Mouse (Mus musculus): ENCODE results near the gene Olfr303. TPM values are rescaled to one million over a fixed set of nuclear protein-coding genes. Genes with fewer than 3 reads are reported as not detected.

The Olfr303 gene
- polyA plus RNA-seq, 1 experiment from 2014 or later, result not detected

Other genes starting within 250 kb of the Olfr303 start
- gene Vmn2r75, start 226.0 kb downstream of the Olfr303 start, polyA plus RNA-seq (2015; fragmentation: Nextera tagmentation; extraction: Ambion mirVana), result not detected in 2 replicates
- gene Vmn2r76, start 151.5 kb downstream of the Olfr303 start, polyA plus RNA-seq (2015; fragmentation: Nextera tagmentation; extraction: Ambion mirVana), result not detected in 2 replicates
- not detected in 2 replicates for gene Olfr310, start 120.6 kb downstream of the Olfr303 start, polyA plus RNA-seq (2015; fragmentation: Nextera tagmentation; extraction: Ambion mirVana)
- gene Olfr309, start 84.1 kb downstream of the Olfr303 start, polyA plus RNA-seq (2015; fragmentation: Nextera tagmentation; extraction: Ambion mirVana), result not detected in 2 replicates
- gene Olfr308, start 72.2 kb downstream of the Olfr303 start, polyA plus RNA-seq (2015; fragmentation: Nextera tagmentation; extraction: Ambion mirVana), result not detected in 2 replicates
- not detected in 2 replicates for gene Olfr307, start 60.2 kb downstream of the Olfr303 start, polyA plus RNA-seq (2015; fragmentation: Nextera tagmentation; extraction: Ambion mirVana)
- gene Olfr305, start 30.9 kb downstream of the Olfr303 start, polyA plus RNA-seq (2015; fragmentation: Nextera tagmentation; extraction: Ambion mirVana), result not detected in 2 replicates
- not detected in 2 replicates for gene Olfr304, start 11.1 kb downstream of the Olfr303 start, polyA plus RNA-seq (2015; fragmentation: Nextera tagmentation; extraction: Ambion mirVana)
- not detected in 2 replicates for gene Olfr301, start 6.1 kb upstream of the Olfr303 start, polyA plus RNA-seq (2015; fragmentation: Nextera tagmentation; extraction: Ambion mirVana)
- gene Olfr299, start 62.1 kb upstream of the Olfr303 start, polyA plus RNA-seq (2015; fragmentation: Nextera tagmentation; extraction: Ambion mirVana), result not detected in 2 replicates
- gene Olfr298, start 94.7 kb upstream of the Olfr303 start, polyA plus RNA-seq (2015; fragmentation: Nextera tagmentation; extraction: Ambion mirVana), result not detected in 2 replicates
- gene Olfr297, start 122.2 kb upstream of the Olfr303 start, polyA plus RNA-seq (2015; fragmentation: Nextera tagmentation; extraction: Ambion mirVana), result not detected in 2 replicates
- not detected in 2 replicates for gene Olfr295, start 186.1 kb upstream of the Olfr303 start, polyA plus RNA-seq (2015; fragmentation: Nextera tagmentation; extraction: Ambion mirVana)
- not detected in 2 replicates for gene Olfr294, start 218.9 kb upstream of the Olfr303 start, polyA plus RNA-seq (2015; fragmentation: Nextera tagmentation; extraction: Ambion mirVana)

Measured in stomach, embryonic 16.5 days (tissue).